Mouse (Mus musculus): Measurements from ENCODE around the gene Cib4.

Gene Cib4

DNA sequence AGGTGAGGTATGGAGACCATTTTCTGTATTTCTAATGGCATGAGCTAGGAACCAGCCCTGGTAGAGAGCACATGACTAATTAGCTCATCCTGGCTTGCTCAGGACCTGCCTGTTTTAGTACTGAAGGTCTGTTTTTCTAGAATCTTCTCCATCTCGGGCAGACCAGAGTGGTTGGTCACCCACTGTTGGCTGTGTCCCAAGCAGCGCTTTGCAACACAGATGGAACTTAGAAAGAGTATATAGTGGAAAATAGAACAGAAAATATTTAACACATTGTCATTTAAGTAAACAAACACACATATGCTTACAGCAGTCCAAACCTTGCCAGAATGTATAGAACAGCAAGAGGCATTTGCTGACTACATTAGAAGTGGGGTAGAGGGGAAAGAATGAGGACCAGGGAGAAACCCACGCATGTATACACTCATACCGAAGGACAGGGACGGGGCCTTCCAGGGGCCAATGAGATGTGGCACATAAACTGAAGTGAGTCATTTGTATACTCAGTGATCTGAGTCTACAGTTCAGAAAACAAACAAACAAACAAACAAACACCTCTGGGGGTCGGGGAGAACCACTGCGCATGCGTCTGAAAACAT lies 105.2 kb downstream of the Cib4 start:
- DNase-seq (ENCODE audit: low spot score in 2 of 2): no peak

- DNase-seq (ENCODE audit: low spot score in 2 of 2): no peak
These were observed 106.7 kb downstream of the Cib4 start for GRCm38 (mm10) chr5:30438931-30439330.

Data from frontal cortex, postnatal 10 days (tissue).